Mouse (Mus musculus) cerebellum, adult 2 months (tissue): Measurements from ENCODE around the gene Sept10.

Experiments
- CTCF ChIP-seq: fragments of 200-500 bp; IDR thresholded peaks from 2 replicates; pipeline ENCODE4 v1.5.1; 2011; ENCODE audit warnings: low read depth, mild to moderate bottlenecking, control low read depth, low read length, moderate library complexity, borderline replicate concordance; ENCODE audit not compliant: insufficient read depth
- POLR2A ChIP-seq: fragments of 200-500 bp; IDR thresholded peaks from 2 replicates; pipeline ENCODE4 v1.6.1; 2011; ENCODE audit warnings: low read length, control low read depth, borderline replicate concordance; ENCODE audit not compliant: insufficient read depth

DNA sequence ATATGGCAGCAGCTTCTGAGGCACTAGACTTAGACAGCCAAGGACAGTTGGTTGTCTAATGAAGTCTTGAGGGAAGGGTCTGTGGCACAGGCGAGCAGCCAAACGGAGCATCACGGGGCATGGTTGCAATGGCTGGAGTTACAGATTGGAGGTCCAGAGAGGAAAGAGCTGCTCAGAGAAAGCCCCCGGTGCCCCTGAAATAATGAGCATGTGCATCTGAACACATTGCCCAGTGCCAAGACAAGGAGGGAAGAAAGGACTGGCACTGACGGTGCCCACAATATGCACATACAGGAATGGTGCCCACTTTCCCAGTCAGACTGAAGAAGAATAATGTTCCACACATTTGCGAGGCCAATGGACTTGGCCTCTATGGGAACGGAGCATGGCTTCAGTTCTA, 129.7 kb downstream of the Sept10 start:
- TF ChIP-seq POLR2A (no peak), CTCF (no peak)
